Mouse (Mus musculus) liver, embryonic 14.5 days (tissue): Measurements from ENCODE around the gene Suds3. TPM values are rescaled to one million over a fixed set of nuclear protein-coding genes. Genes with fewer than 3 reads are reported as not detected.

ENCODE experiments used
- ATAC-seq: fragments of 200-750 bp; cut with Nextera tagmentation; 2 replicates; pipeline ENCODE4 v1.8.0; 2017; ENCODE audit warnings: moderate number of reproducible peaks, mild to moderate bottlenecking, moderate library complexity; ENCODE audit not compliant: insufficient read depth
- DNase-seq, 3 experiments: peaks; one replicate each; pipeline ENCODE4 v3.0.0-alpha.2; 2012 to 2013; ENCODE audit warnings: low read depth in 3 of 3, low spot score in 3 of 3
- H3K27ac ChIP-seq: fragments of 300-500 bp; sonication (generic); 2 replicates; pipeline ENCODE4 v1.5.1; 2014; ENCODE audit warnings: moderate library complexity, mild to moderate bottlenecking, control low read depth, inconsistent platforms
- H3K27me3 ChIP-seq: fragments of 300-500 bp; sonication (generic); 2 replicates; pipeline ENCODE4 v1.6.1; 2014; ENCODE audit warnings: mild to moderate bottlenecking, low read length, moderate library complexity; ENCODE audit not compliant: control insufficient read depth, insufficient read depth
- H3K36me3 ChIP-seq: fragments of 300-500 bp; sonication (generic); replicated peaks from 2 replicates; pipeline ENCODE4 v1.6.1; 2014; ENCODE audit warnings: low read depth; ENCODE audit not compliant: control insufficient read depth, insufficient read depth
- H3K4me1 ChIP-seq, 2 experiments: fragments of 200-500 bp in 1 of 2; fragments of 300-500 bp in 1 of 2; sonication (generic) in 1 of 2; replicated peaks; 2 replicates each; pipeline ENCODE4 v1.6.1; 2012 to 2014; ENCODE audit warnings: antibody characterized with exemption in 1 of 2, inconsistent platforms in 1 of 2, low read length in 1 of 2; ENCODE audit not compliant: control insufficient read depth in 2 of 2, insufficient read depth in 2 of 2
- H3K4me2 ChIP-seq: fragments of 300-500 bp; sonication (generic); 2 replicates; pipeline ENCODE4 v1.6.1; 2014; ENCODE audit warnings: low read depth, mild to moderate bottlenecking, control low read depth, moderate library complexity
- H3K4me3 ChIP-seq, 2 experiments: fragments of 200-500 bp in 1 of 2; fragments of 300-500 bp in 1 of 2; sonication (generic) in 1 of 2; 2 replicates each; pipeline ENCODE4 v1.5.1; 2012 to 2014; ENCODE audit warnings: low read depth in 2 of 2, low read length in 2 of 2, mild to moderate bottlenecking in 2 of 2, control low read depth in 1 of 2, inconsistent platforms in 1 of 2, moderate library complexity in 1 of 2; ENCODE audit not compliant: insufficient read depth in 1 of 2
- H3K9ac ChIP-seq: fragments of 300-500 bp; sonication (generic); replicated peaks from 2 replicates; pipeline ENCODE4 v1.6.1; 2014; ENCODE audit warnings: mild to moderate bottlenecking, control low read depth, moderate library complexity
- H3K9me3 ChIP-seq: fragments of 300-500 bp; sonication (generic); 2 replicates; pipeline ENCODE4 v1.6.1; 2016; ENCODE audit warnings: low read length, mixed read lengths; ENCODE audit not compliant: control insufficient read depth
- CTCF ChIP-seq: IDR thresholded peaks from 2 replicates; pipeline ENCODE4 v1.5.1; 2016; ENCODE audit warnings: antibody characterized with exemption, low read depth, control low read depth
- EP300 ChIP-seq: IDR thresholded peaks from 2 replicates; pipeline ENCODE4 v1.6.1; 2016; ENCODE audit warnings: antibody characterized with exemption, low read depth
- WGBS: fragments of 180-500 bp; shearing (Covaris S2); extraction: QIAGEN DNeasy Blood & Tissue Kit; methylation state at CpG from one replicate; pipeline ENCODE4 v1.1.7; 2014; ENCODE audit not compliant: insufficient replicate concordance; 5-methylcytosine and 5-hydroxymethylcytosine counted together
- polyA plus RNA-seq, 2 experiments: library from polyadenylated mRNA; depleted of rRNA in 1 of 2; stranded (reverse) in 1 of 2; unstranded in 1 of 2; fragments of >200 nt; fragmentation: Nextera tagmentation in 1 of 2; extraction: Ambion mirVana in 1 of 2; gene quantifications; 2 replicates each; pipeline versions ENCODE4 v1.2.1 to v1.2.3; 2012 to 2014

Gene Suds3
- polyA plus RNA-seq, 2 experiments, result 19.8 to 22.7 TPM

- DNase-seq, result no peak
- Histone ChIP-seq H3K27me3 (no peaks in the 10 kb centered on the region), H3K4me3 (no peak overlapping the region), H3K27ac (no peak overlapping the region; the same call in 1 of the 2 replicates), H3K4me1 (peaks cover 47 to 71% of the 10 kb centered on the region in 2 experiments), H3K9me3 (no peaks in the 10 kb centered on the region), H3K36me3 (peaks cover 6% of the 10 kb centered on the region), H3K9ac (no peak overlapping the region), H3K4me2 (peak overlapping the region; percentile 3; the same call in 1 of the 2 replicates)
- TF ChIP-seq EP300 (no peak), CTCF (no peak)
- no peak for ATAC-seq
- 53% methylated on average over 7 of the region's 7 CpGs for WGBS
These were observed 24.5 kb upstream of the Suds3 start for GRCm38 (mm10) chr5:117140374-117140773.

DNA sequence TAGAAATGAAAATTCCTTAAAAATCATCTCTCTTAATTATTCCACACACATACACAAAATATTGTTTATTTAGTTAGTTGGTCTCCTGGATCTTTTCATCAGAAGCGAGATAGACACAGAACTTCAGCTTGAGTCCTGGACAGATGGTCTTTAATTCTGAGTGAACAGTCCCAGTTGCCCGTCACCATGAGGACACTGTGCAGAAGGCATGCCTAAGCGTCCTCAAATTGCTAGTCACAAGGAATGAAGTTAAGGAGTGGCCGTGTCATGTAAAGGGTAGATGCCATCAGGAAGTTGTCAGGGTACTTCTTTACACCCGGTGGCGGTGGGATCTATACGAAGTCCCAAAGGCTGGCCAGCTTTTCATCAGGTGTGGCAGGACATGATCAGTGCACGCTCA, 23.9 kb upstream of the Suds3 start:
- no peaks in the 10 kb centered on the region for H3K9me3 ChIP-seq
- no peak overlapping the region for H3K9ac ChIP-seq
- no peak overlapping the region for H3K4me3 ChIP-seq
- no peak for ATAC-seq
- no peak overlapping the region for H3K27ac ChIP-seq
- H3K4me1 ChIP-seq, result peaks cover 49 to 74% of the 10 kb centered on the region in 2 experiments
- DNase-seq, result no peak
- no peak for TF ChIP-seq EP300
- TF ChIP-seq CTCF, result no peak
- H3K27me3 ChIP-seq, result no peaks in the 10 kb centered on the region
- H3K36me3 ChIP-seq, result peaks cover 4% of the 10 kb centered on the region
- no peak overlapping the region for H3K4me2 ChIP-seq
- WGBS, result 55% methylated on average over 8 of the region's 8 CpGs

- TF ChIP-seq EP300 (peak; percentile 38; the same call in 1 of the 2 replicates), CTCF (0 out of 2 replicates have a peak, but pooled peaks have one; percentile 4)
- H3K4me3 ChIP-seq, result peak overlapping the region; percentile 60 to 81
- H3K4me1 ChIP-seq, result peaks cover 57 to 73% of the 10 kb centered on the region in 2 experiments
These were observed 22.5 kb upstream of the Suds3 start for GRCm38 (mm10) chr5:117138295-117138988.

DNA sequence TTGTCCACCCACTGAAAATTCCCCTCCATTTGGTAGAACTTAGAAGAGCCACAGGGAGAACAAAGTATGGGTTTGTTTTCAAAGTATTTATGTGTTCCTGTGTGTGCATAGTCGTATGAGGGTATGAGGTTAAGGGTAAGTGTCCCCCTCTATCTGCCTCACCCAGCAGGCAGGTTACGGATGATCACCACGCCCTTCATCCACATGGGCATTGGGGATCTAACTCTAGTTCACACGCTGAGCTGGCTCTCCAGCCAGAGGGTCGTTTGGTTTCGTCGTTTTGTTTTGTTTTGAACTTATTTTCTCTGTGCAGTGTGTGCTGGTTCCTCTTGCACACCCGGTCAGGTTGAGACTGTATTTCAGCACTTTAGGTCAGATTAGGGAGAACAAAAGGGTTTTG, 21.7 kb upstream of the Suds3 start:
- H3K9ac ChIP-seq, result peak overlapping the region; percentile 81
- peak in 2 of 3 experiments; percentile 55 to 60 for DNase-seq
- H3K4me1 ChIP-seq, result peaks cover 62 to 69% of the 10 kb centered on the region in 2 experiments
- peak; percentile 44; the same call in 1 of the 2 replicates for ATAC-seq
- H3K9me3 ChIP-seq, result no peaks in the 10 kb centered on the region
- no peaks in the 10 kb centered on the region for H3K27me3 ChIP-seq
- H3K36me3 ChIP-seq, result no peaks in the 10 kb centered on the region; the same call in 1 of the 2 replicates
- peak; percentile 32 for TF ChIP-seq CTCF
- peak; percentile 59 for TF ChIP-seq EP300
- peak overlapping the region; percentile 98 for H3K4me2 ChIP-seq
- H3K4me3 ChIP-seq, result peak overlapping the region; percentile 60 to 81
- H3K27ac ChIP-seq, result peak overlapping the region; percentile 99
- WGBS, result 8% methylated on average over 8 of the region's 8 CpGs

More at GRCm38 (mm10) chr5:117138295-117138988, 22.5 kb upstream of the Suds3 start:
- H3K4me2 ChIP-seq, result peak overlapping the region; percentile 98
- ATAC-seq (peak; percentile 82), DNase-seq (peak; percentile 77 to 79 (median 79))
- H3K9me3 ChIP-seq, result no peaks in the 10 kb centered on the region
- H3K36me3 ChIP-seq, result no peaks in the 10 kb centered on the region; the same call in 1 of the 2 replicates
- WGBS, result 15% methylated on average over 11 of the region's 11 CpGs
- H3K27ac ChIP-seq, result peak overlapping the region; percentile 99
- H3K27me3 ChIP-seq, result no peaks in the 10 kb centered on the region
- peak overlapping the region; percentile 81 for H3K9ac ChIP-seq

GRCm38 (mm10) chr5:117137011-117137410, 21.1 kb upstream of the Suds3 start:
- H3K9ac ChIP-seq, result peak overlapping the region; percentile 81

More at GRCm38 (mm10) chr5:117137011-117137410, 21.1 kb upstream of the Suds3 start:
- H3K36me3 ChIP-seq, result no peaks in the 10 kb centered on the region; the same call in 1 of the 2 replicates
- H3K27ac ChIP-seq, result peak overlapping the region; percentile 99
- peaks cover 64 to 67% of the 10 kb centered on the region in 2 experiments for H3K4me1 ChIP-seq
- TF ChIP-seq EP300, result no peak
- no peak for TF ChIP-seq CTCF
- peak overlapping the region; percentile 98 for H3K4me2 ChIP-seq
- H3K27me3 ChIP-seq, result no peaks in the 10 kb centered on the region
- H3K4me3 ChIP-seq, result peak overlapping the region; percentile 60 to 81
- no peak for ATAC-seq
- H3K9me3 ChIP-seq, result no peaks in the 10 kb centered on the region
- DNase-seq, result no peak
- WGBS, result 43% methylated on average over 10 of the region's 10 CpGs
